Comparison of ENCODE assay signal across 11 mouse cellular contexts in genomic region chr17:31943881-31944539, GRCm38 (mm10).
DNase-seq lines count a peak whose midpoint lies in the region; ATAC-seq and TF ChIP-seq lines count a peak whose summit lies in the region.
"Had no signal": no experiment of that assay in that cellular context is flagged by ENCODE, and none has a peak within 500 bp of the region (broad histone marks: within the 10 kb centered on the region; RNA-seq: fewer than 3 reads in every experiment).

No protein-coding gene starts in this region.

- no peak overlapping the region for H3K4me2 ChIP-seq in embryonic facial prominence, embryonic 14.5 days (ENCODE audit: low read depth, low read length)
- no peak overlapping the region for H3K4me2 ChIP-seq in lung, embryonic 15.5 days
- H3K4me2 ChIP-seq: limb, embryonic 12.5 days had no signal

- H3K9ac ChIP-seq in embryonic facial prominence, embryonic 14.5 days (ENCODE audit: low read depth, low read length), result no peak overlapping the region
- no peak overlapping the region for H3K9ac ChIP-seq in lung, embryonic 15.5 days
- H3K9ac ChIP-seq: limb, embryonic 12.5 days had no signal

- no peaks in the 10 kb centered on the region for H3K27me3 ChIP-seq in embryonic facial prominence, embryonic 14.5 days (replicated peaks; ENCODE audit: control insufficient read depth, insufficient read depth, low read length)
- no peaks in the 10 kb centered on the region for H3K27me3 ChIP-seq in embryonic facial prominence, embryonic 10.5 days (replicated peaks; ENCODE audit: low read depth, poor library complexity, severe bottlenecking)
- H3K27me3 ChIP-seq in lung, embryonic 15.5 days, result no peaks in the 10 kb centered on the region
- H3K27me3 ChIP-seq: limb, embryonic 12.5 days had no signal

- intact Hi-C loops in left cerebral cortex, postnatal 4 days (cut with DNase I), result no loop called here

- DNase-seq in embryonic facial prominence, embryonic 14.5 days (ENCODE audit: low spot score), result peak; percentile 64
- no peak for DNase-seq in embryonic facial prominence, embryonic 10.5 days (ENCODE audit: low spot score)
- no peak for DNase-seq in lung, adult 2 months
- DNase-seq in kidney, postnatal 14 days, result peak; percentile 71
- no peak for DNase-seq in thymus, postnatal 25 days
- no peak for DNase-seq in spleen, adult 12 weeks (ENCODE audit: low spot score)
- no peak for DNase-seq in left cerebral cortex, postnatal 4 days

- no peaks in the 10 kb centered on the region; the same call in 1 of the 2 replicates for H3K4me1 ChIP-seq in embryonic facial prominence, embryonic 14.5 days (ENCODE audit: control insufficient read depth, insufficient read depth, low read length)
- peaks cover 13% of the 10 kb centered on the region for H3K4me1 ChIP-seq in embryonic facial prominence, embryonic 10.5 days
- peaks cover 48% of the 10 kb centered on the region for H3K4me1 ChIP-seq in lung, embryonic 15.5 days
- peaks cover 10% of the 10 kb centered on the region for H3K4me1 ChIP-seq in lung, adult 2 months (ENCODE audit: control insufficient read depth, insufficient read depth, low read length)
- H3K4me1 ChIP-seq: limb, embryonic 12.5 days had no signal

- H3K9me3 ChIP-seq in embryonic facial prominence, embryonic 14.5 days (ENCODE audit: control insufficient read depth, low read length), result no peaks in the 10 kb centered on the region
- H3K9me3 ChIP-seq in embryonic facial prominence, embryonic 10.5 days, result no peaks in the 10 kb centered on the region
- no peaks in the 10 kb centered on the region for H3K9me3 ChIP-seq in lung, embryonic 15.5 days
- H3K9me3 ChIP-seq: G1E; limb, embryonic 12.5 days had no signal

- no peak for TF ChIP-seq POLR2A in lung, adult 2 months (IDR thresholded peaks at IDR 0.05; ENCODE audit: borderline replicate concordance, extremely low read depth, low read depth, low read length)

- no peak overlapping the region for H3K4me3 ChIP-seq in embryonic facial prominence, embryonic 14.5 days (ENCODE audit: low read depth, low read length)
- H3K4me3 ChIP-seq in embryonic facial prominence, embryonic 10.5 days, result no peak overlapping the region
- H3K4me3 ChIP-seq in lung, embryonic 15.5 days, result no peak overlapping the region
- no peak overlapping the region for H3K4me3 ChIP-seq in lung, adult 2 months (replicated peaks; ENCODE audit: extremely low read depth, low read depth, low read length)
- H3K4me3 ChIP-seq: layer of hippocampus, adult 2 months; limb, embryonic 12.5 days had no signal

- TF ChIP-seq CTCF in lung, adult 2 months (IDR thresholded peaks at IDR 0.05; ENCODE audit: insufficient read depth, low read length), result no peak

- H3K36me3 ChIP-seq in embryonic facial prominence, embryonic 14.5 days (ENCODE audit: control insufficient read depth, insufficient read depth, low read length), result no peaks in the 10 kb centered on the region
- H3K36me3 ChIP-seq in embryonic facial prominence, embryonic 10.5 days (replicated peaks), result no peaks in the 10 kb centered on the region
- no peaks in the 10 kb centered on the region for H3K36me3 ChIP-seq in lung, embryonic 15.5 days
- H3K36me3 ChIP-seq: G1E; limb, embryonic 12.5 days had no signal

- peak; percentile 56; the same call in 1 of the 2 replicates for ATAC-seq in embryonic facial prominence, embryonic 14.5 days (ENCODE audit: low read depth)
- ATAC-seq in lung, embryonic 15.5 days (ENCODE audit: borderline replicate concordance, extremely low read depth, low FRiP score, low TSS enrichment), result peak; percentile 90

- 52% methylated on average over 10 of the region's 10 CpGs for WGBS in embryonic facial prominence, embryonic 14.5 days
- whole genome bisulfite sequencing in embryonic facial prominence, embryonic 10.5 days, result 75% methylated on average over 10 of the region's 10 CpGs
- 30% methylated on average over 10 of the region's 10 CpGs for WGBS in lung, embryonic 15.5 days
- WGBS in lung, adult 2 months, result 47% methylated on average over 10 of the region's 10 CpGs

- no peak overlapping the region; the same call in 1 of the 2 replicates for H3K27ac ChIP-seq in embryonic facial prominence, embryonic 14.5 days (replicated peaks; ENCODE audit: low read depth, low read length)
- H3K27ac ChIP-seq in embryonic facial prominence, embryonic 10.5 days (replicated peaks), result no peak overlapping the region
- H3K27ac ChIP-seq in lung, embryonic 15.5 days, result peak overlapping the region; percentile 76
- H3K27ac ChIP-seq: layer of hippocampus, adult 2 months; limb, embryonic 12.5 days had no signal

Comparison
In these comparisons a context has a peak if more than half of its experiments do, and no peak if none do; other contexts are left out.
1. DNase-seq: peak in embryonic facial prominence, embryonic 14.5 days (single experiment) and kidney, postnatal 14 days (single experiment); none in embryonic facial prominence, embryonic 10.5 days (single experiment), lung, adult 2 months (single experiment), thymus, postnatal 25 days (single experiment), spleen, adult 12 weeks (single experiment) and left cerebral cortex, postnatal 4 days (single experiment).